Mouse (Mus musculus): ENCODE measurements around the gene Tnpo1. TPM values are rescaled to one million over a fixed set of nuclear protein-coding genes. Genes with fewer than 3 reads are reported as not detected.

Tnpo1 gene
- polyA plus RNA-seq, 1 experiment = 15.2 TPM

- Histone ChIP-seq H3K27ac (ENCODE audit: insufficient read depth, low read length) (no peak overlapping the region), H3K4me3 (ENCODE audit: extremely low read depth, insufficient read depth, insufficient read length) (no peak overlapping the region), H3K36me3 (ENCODE audit: control insufficient read depth, insufficient read depth, low read length) (no peaks in the 10 kb centered on the region), H3K4me1 (ENCODE audit: control insufficient read depth, insufficient read depth, insufficient read length) (no peaks in the 10 kb centered on the region; the same call in 1 of the 2 replicates), H3K27me3 (ENCODE audit: control insufficient read depth, insufficient read depth, low read length) (no peaks in the 10 kb centered on the region)
- TF ChIP-seq POLR2A (IDR thresholded peaks at IDR 0.05; ENCODE audit: low read depth, low read length) = no peak
- no peak for TF ChIP-seq CTCF (IDR thresholded peaks at IDR 0.05; ENCODE audit: extremely low read depth, insufficient read depth, insufficient read length, insufficient replicate concordance)
- DNase-seq (ENCODE audit: low read depth in 1 of 2, low spot score in 2 of 2) = no peak
- WGBS = 87% methylated on average over 7 of the region's 7 CpGs
These were observed 20.2 kb upstream of the Tnpo1 start for GRCm38 (mm10) chr13:98946434-98946833.

GRCm38 (mm10) chr13:98945908-98946307 is 19.7 kb upstream of the Tnpo1 start:
- Histone ChIP-seq H3K4me1 (ENCODE audit: control insufficient read depth, insufficient read depth, insufficient read length) (no peaks in the 10 kb centered on the region; the same call in 1 of the 2 replicates), H3K4me3 (ENCODE audit: extremely low read depth, insufficient read depth, insufficient read length) (no peak overlapping the region), H3K27me3 (ENCODE audit: control insufficient read depth, insufficient read depth, low read length) (no peaks in the 10 kb centered on the region), H3K36me3 (ENCODE audit: control insufficient read depth, insufficient read depth, low read length) (no peaks in the 10 kb centered on the region), H3K27ac (ENCODE audit: insufficient read depth, low read length) (no peak overlapping the region)
- 89% methylated on average over 3 of the region's 3 CpGs for WGBS
- no peak for DNase-seq (ENCODE audit: low read depth in 1 of 2, low spot score in 2 of 2)
- TF ChIP-seq POLR2A (IDR thresholded peaks at IDR 0.05; ENCODE audit: low read depth, low read length) (no peak), CTCF (IDR thresholded peaks at IDR 0.05; ENCODE audit: extremely low read depth, insufficient read depth, insufficient read length, insufficient replicate concordance) (no peak)

- H3K27ac ChIP-seq (ENCODE audit: insufficient read depth, low read length) = peak overlapping the region; percentile 87
- no peaks in the 10 kb centered on the region; the same call in 1 of the 2 replicates for H3K4me1 ChIP-seq (ENCODE audit: control insufficient read depth, insufficient read depth, insufficient read length)
- peak in 1 of 2 experiments; percentile 18 for DNase-seq (ENCODE audit: low read depth in 1 of 2, low spot score in 2 of 2)
- no peak overlapping the region for H3K4me3 ChIP-seq (ENCODE audit: extremely low read depth, insufficient read depth, insufficient read length)
- H3K36me3 ChIP-seq (ENCODE audit: control insufficient read depth, insufficient read depth, low read length) = no peaks in the 10 kb centered on the region
- TF ChIP-seq CTCF (IDR thresholded peaks at IDR 0.05; ENCODE audit: extremely low read depth, insufficient read depth, insufficient read length, insufficient replicate concordance) = no peak
- no peak for TF ChIP-seq POLR2A (IDR thresholded peaks at IDR 0.05; ENCODE audit: low read depth, low read length)
- no peaks in the 10 kb centered on the region for H3K27me3 ChIP-seq (ENCODE audit: control insufficient read depth, insufficient read depth, low read length)
- 53% methylated on average over 4 of the region's 4 CpGs for WGBS
These were observed 19.2 kb upstream of the Tnpo1 start for GRCm38 (mm10) chr13:98945381-98945780.

DNA sequence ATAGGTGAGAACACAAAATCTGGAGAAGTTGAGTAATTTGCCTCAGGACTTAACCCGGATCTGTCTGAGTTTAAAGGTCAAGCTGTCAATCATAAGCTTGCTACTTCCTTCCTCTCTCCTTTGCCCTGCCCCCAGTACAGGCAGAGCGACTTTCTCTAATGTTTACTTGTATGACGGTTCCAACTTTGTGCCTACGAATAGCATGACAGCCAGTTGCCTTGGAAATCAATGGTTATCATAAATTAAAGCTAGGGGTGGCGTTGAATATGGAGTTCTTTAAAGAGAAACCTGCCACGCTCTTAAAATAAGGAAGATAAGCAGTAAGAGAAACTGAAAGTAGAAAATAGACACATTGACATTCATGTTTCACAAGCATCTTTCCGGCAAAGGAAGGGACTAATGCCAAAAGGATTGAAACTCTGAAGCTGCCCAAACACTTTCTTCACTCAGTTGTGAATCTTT is 18.5 kb upstream of the Tnpo1 start:
- peak; percentile 37 to 72 for DNase-seq (ENCODE audit: low read depth in 1 of 2, low spot score in 2 of 2)
- no peaks in the 10 kb centered on the region; the same call in 1 of the 2 replicates for H3K4me1 ChIP-seq (ENCODE audit: control insufficient read depth, insufficient read depth, insufficient read length)
- H3K4me3 ChIP-seq (ENCODE audit: extremely low read depth, insufficient read depth, insufficient read length) = peak overlapping the region; percentile 62
- TF ChIP-seq POLR2A (IDR thresholded peaks at IDR 0.05; ENCODE audit: low read depth, low read length) = no peak; the same call in 1 of the 2 replicates
- H3K27ac ChIP-seq (ENCODE audit: insufficient read depth, low read length) = peak overlapping the region; percentile 87
- no peaks in the 10 kb centered on the region for H3K36me3 ChIP-seq (ENCODE audit: control insufficient read depth, insufficient read depth, low read length)
- WGBS = 2% methylated on average over 7 of the region's 7 CpGs
- H3K27me3 ChIP-seq (ENCODE audit: control insufficient read depth, insufficient read depth, low read length) = no peaks in the 10 kb centered on the region

- DNase-seq (ENCODE audit: low read depth in 1 of 2, low spot score in 2 of 2) = no peak
- H3K27ac ChIP-seq (ENCODE audit: insufficient read depth, low read length) = no peak overlapping the region
- no peaks in the 10 kb centered on the region; the same call in 1 of the 2 replicates for H3K4me1 ChIP-seq (ENCODE audit: control insufficient read depth, insufficient read depth, insufficient read length)
- 66% methylated on average over 6 of the region's 6 CpGs for WGBS
- no peak for TF ChIP-seq CTCF (IDR thresholded peaks at IDR 0.05; ENCODE audit: extremely low read depth, insufficient read depth, insufficient read length, insufficient replicate concordance)
- no peak for TF ChIP-seq POLR2A (IDR thresholded peaks at IDR 0.05; ENCODE audit: low read depth, low read length)
- no peaks in the 10 kb centered on the region for H3K36me3 ChIP-seq (ENCODE audit: control insufficient read depth, insufficient read depth, low read length)
- H3K4me3 ChIP-seq (ENCODE audit: extremely low read depth, insufficient read depth, insufficient read length) = no peak overlapping the region
- no peaks in the 10 kb centered on the region for H3K27me3 ChIP-seq (ENCODE audit: control insufficient read depth, insufficient read depth, low read length)
These were observed 16.2 kb upstream of the Tnpo1 start for GRCm38 (mm10) chr13:98942360-98942759.

DNA sequence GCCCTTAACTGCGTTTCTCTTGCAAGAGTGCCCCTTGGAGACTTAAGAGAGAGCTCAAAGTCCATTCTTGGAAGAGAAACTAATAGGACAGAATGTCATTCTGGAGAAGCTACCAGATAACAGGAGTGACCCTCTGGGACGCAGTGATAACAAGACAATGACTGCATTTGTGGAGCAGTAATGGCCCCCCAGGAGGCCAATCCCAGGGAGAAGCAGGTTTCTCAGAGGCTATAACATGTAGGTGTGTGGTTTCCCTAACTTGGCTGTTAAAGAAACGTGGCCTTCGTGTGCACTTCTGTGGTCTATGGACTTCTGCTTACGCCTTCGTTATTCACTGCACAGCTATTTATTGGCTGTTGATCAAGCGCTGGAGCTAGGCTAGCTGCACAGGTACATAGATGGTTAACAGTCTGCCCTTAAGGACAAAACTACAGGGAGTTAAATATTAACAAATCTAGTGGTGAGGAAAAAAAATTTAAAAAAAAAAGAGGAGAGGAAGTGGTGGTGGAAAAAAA is 15.7 kb upstream of the Tnpo1 start:
- WGBS = 62% methylated on average over 7 of the region's 7 CpGs
- H3K27me3 ChIP-seq (ENCODE audit: control insufficient read depth, insufficient read depth, low read length) = no peaks in the 10 kb centered on the region
- peaks cover 2% of the 10 kb centered on the region; the same call in 1 of the 2 replicates for H3K4me1 ChIP-seq (ENCODE audit: control insufficient read depth, insufficient read depth, insufficient read length)
- TF ChIP-seq POLR2A (IDR thresholded peaks at IDR 0.05; ENCODE audit: low read depth, low read length) = no peak
- no peak for TF ChIP-seq CTCF (IDR thresholded peaks at IDR 0.05; ENCODE audit: extremely low read depth, insufficient read depth, insufficient read length, insufficient replicate concordance)
- DNase-seq (ENCODE audit: low read depth in 1 of 2, low spot score in 2 of 2) = no peak
- no peaks in the 10 kb centered on the region for H3K36me3 ChIP-seq (ENCODE audit: control insufficient read depth, insufficient read depth, low read length)
- no peak overlapping the region for H3K27ac ChIP-seq (ENCODE audit: insufficient read depth, low read length)
- H3K4me3 ChIP-seq (ENCODE audit: extremely low read depth, insufficient read depth, insufficient read length) = no peak overlapping the region

DNA sequence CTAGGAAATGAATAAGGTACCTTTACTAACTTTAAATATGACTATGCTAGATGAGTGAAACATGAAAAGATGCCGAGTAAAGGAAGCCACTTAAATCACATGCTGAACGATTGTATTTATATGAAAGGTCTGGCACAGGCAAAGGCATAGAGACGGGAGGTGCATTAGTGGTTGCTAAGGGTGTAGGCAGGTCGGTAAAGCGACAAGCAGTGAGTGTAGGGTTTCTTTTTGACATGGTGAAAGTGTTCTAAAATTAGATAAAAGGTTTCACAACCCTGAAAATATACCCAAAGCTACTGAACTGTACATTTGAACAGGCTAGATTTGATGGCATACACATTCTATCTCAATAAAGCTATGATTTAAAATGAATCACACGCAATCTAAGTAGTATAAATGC is 10.9 kb upstream of the Tnpo1 start:
- H3K27me3 ChIP-seq (ENCODE audit: control insufficient read depth, insufficient read depth, low read length) = no peaks in the 10 kb centered on the region
- DNase-seq (ENCODE audit: low read depth in 1 of 2, low spot score in 2 of 2) = no peak
- no peak overlapping the region for H3K4me3 ChIP-seq (ENCODE audit: extremely low read depth, insufficient read depth, insufficient read length)
- WGBS = 43% methylated on average over 6 of the region's 6 CpGs
- no peaks in the 10 kb centered on the region for H3K36me3 ChIP-seq (ENCODE audit: control insufficient read depth, insufficient read depth, low read length)
- no peak for TF ChIP-seq CTCF (IDR thresholded peaks at IDR 0.05; ENCODE audit: extremely low read depth, insufficient read depth, insufficient read length, insufficient replicate concordance)
- TF ChIP-seq POLR2A (IDR thresholded peaks at IDR 0.05; ENCODE audit: low read depth, low read length) = no peak
- H3K27ac ChIP-seq (ENCODE audit: insufficient read depth, low read length) = no peak overlapping the region
- H3K4me1 ChIP-seq (ENCODE audit: control insufficient read depth, insufficient read depth, insufficient read length) = peaks cover 3% of the 10 kb centered on the region; the same call in 1 of the 2 replicates
